ENCODE assay signal across 19 mouse cellular contexts in genomic region chr10:80523299-80523698, GRCm38 (mm10). TPM values are rescaled to one million over a fixed set of nuclear protein-coding genes. Genes with fewer than 3 reads are reported as not detected.
A peak's percentile ranks its signal among the peaks of the same experiment; 100 is the strongest.
DNase-seq lines count a peak whose midpoint lies in the region; ATAC-seq and TF ChIP-seq lines count a peak whose summit lies in the region.
"Had no signal": no experiment of that assay in that cellular context is flagged by ENCODE, and none has a peak within 500 bp of the region (broad histone marks: within the 10 kb centered on the region; RNA-seq: fewer than 3 reads in every experiment).

No protein-coding gene starts in this region.

- no peak overlapping the region for H3K27ac ChIP-seq in gastrocnemius, adult 2 months
- H3K27ac ChIP-seq in lung, postnatal 0 days (ENCODE audit: low read length) = no peak overlapping the region
- H3K27ac ChIP-seq: forebrain, embryonic 13.5 days; heart, embryonic 15.5 days; midbrain, embryonic 15.5 days had no signal

- H3K4me2 ChIP-seq in lung, postnatal 0 days (replicated peaks; ENCODE audit: low read depth, low read length) = no peak overlapping the region
- H3K4me2 ChIP-seq: forebrain, embryonic 13.5 days; heart, embryonic 15.5 days; midbrain, embryonic 15.5 days had no signal

- TF ChIP-seq CTCF in gastrocnemius, adult 2 months (IDR thresholded peaks at IDR 0.05) = peak; percentile 44
- TF ChIP-seq CTCF in lung, postnatal 0 days (IDR thresholded peaks at IDR 0.05) = peak; percentile 46

- H3K27me3 ChIP-seq in lung, postnatal 0 days (replicated peaks; ENCODE audit: insufficient read depth, low read length) = no peaks in the 10 kb centered on the region
- H3K27me3 ChIP-seq: midbrain, embryonic 15.5 days had no signal

- WGBS in lung, postnatal 0 days = 91% methylated on average over 7 of the region's 7 CpGs

- no peaks in the 10 kb centered on the region for H3K36me3 ChIP-seq in lung, postnatal 0 days (ENCODE audit: insufficient read depth, low read length)
- H3K36me3 ChIP-seq: heart, embryonic 15.5 days; midbrain, embryonic 15.5 days had no signal

- no peak for TF ChIP-seq EP300 in lung, postnatal 0 days (IDR thresholded peaks at IDR 0.05)

- intact Hi-C loops in gastrocnemius, adult 2 months (cut with DNase I) = no loop called here

- no peak overlapping the region for H3K4me3 ChIP-seq in gastrocnemius, adult 2 months
- no peak overlapping the region for H3K4me3 ChIP-seq in lung, postnatal 0 days (ENCODE audit: low read depth, low read length)
- H3K4me3 ChIP-seq: forebrain, embryonic 13.5 days; heart, embryonic 15.5 days; midbrain, embryonic 15.5 days had no signal

- H3K4me1 ChIP-seq in lung, postnatal 0 days (ENCODE audit: insufficient read depth, low read depth, low read length) = no peaks in the 10 kb centered on the region

- DNase-seq in gastrocnemius, adult 2 months = no peak
- no peak for DNase-seq in gastrocnemius, postnatal 25 days
- DNase-seq in lung, postnatal 0 days (ENCODE audit: low spot score) = no peak
- DNase-seq in lung, postnatal 4 days = no peak
- peak; percentile 56 for DNase-seq in R1 (ENCODE audit: low read depth, low spot score)
- DNase-seq in naive thymus-derived CD4-positive, alpha-beta T cell, adult 2 months (ENCODE audit: low read depth) = peak; percentile 43
- DNase-seq in frontal cortex, postnatal 10 days (ENCODE audit: low spot score in 2 of 2) = no peak
- no peak for DNase-seq in ovary, adult 18-20 months (ENCODE audit: low spot score)
- DNase-seq: cerebellum, adult 9-11 months; gastrocnemius, postnatal 36 days; right cerebral cortex, postnatal 25 days had no signal

- no peaks in the 10 kb centered on the region for H3K9me3 ChIP-seq in lung, postnatal 0 days (ENCODE audit: low read length)
- H3K9me3 ChIP-seq: heart, embryonic 15.5 days; midbrain, embryonic 15.5 days had no signal

- H3K9ac ChIP-seq in lung, postnatal 0 days (replicated peaks; ENCODE audit: low read depth) = no peak overlapping the region
- H3K9ac ChIP-seq: forebrain, embryonic 13.5 days; heart, embryonic 15.5 days; midbrain, embryonic 15.5 days had no signal

- ATAC-seq in lung, postnatal 0 days = no peak
- ATAC-seq: forebrain, embryonic 13.5 days; midbrain, embryonic 15.5 days had no signal

RNA-seq across cellular contexts. Expression of gene Atp8b3, which starts 15.6 kb away (rescaled TPM):
- not detected for total RNA-seq in gastrocnemius, adult 2 months (2021)
- not detected for total RNA-seq in gastrocnemius, postnatal 25 days (2021)
- polyA plus RNA-seq in lung, postnatal 0 days (2015; fragmentation: Nextera tagmentation; extraction: Ambion mirVana) = 0.04 and 0.10 TPM in 2 replicates
- total RNA-seq: gastrocnemius, postnatal 36 days had no signal
- polyA plus RNA-seq: large intestine, adult 2 months had no signal

RNA-seq across cellular contexts. Expression of gene Onecut3, which starts 28.7 kb away (rescaled TPM):
- not detected for total RNA-seq in gastrocnemius, adult 2 months (2021)
- not detected for total RNA-seq in gastrocnemius, postnatal 25 days (2021)
- polyA plus RNA-seq in lung, postnatal 0 days (2015; fragmentation: Nextera tagmentation; extraction: Ambion mirVana) = not detected in 2 replicates
- total RNA-seq: adrenal gland, postnatal 4 days; gastrocnemius, postnatal 36 days; left cerebral cortex, postnatal 36 days had no signal
- polyA plus RNA-seq: C2C12; heart, embryonic 15.5 days; lung, embryonic 16.5 days had no signal

RNA-seq across cellular contexts. Expression of gene Rexo1, which starts 38.1 kb away (rescaled TPM):
- 10 to 100 TPM in 1 of 2 experiments, 1 to 10 TPM in 1; 9.8 to 10.4 TPM for total RNA-seq in gastrocnemius, adult 2 months (2021)
- 1 to 10 TPM; 8.4 to 9.3 TPM for total RNA-seq in gastrocnemius, postnatal 25 days (2021)
- polyA plus RNA-seq in lung, postnatal 0 days (2015; fragmentation: Nextera tagmentation; extraction: Ambion mirVana) = 12.9 TPM in 2 replicates

RNA-seq across cellular contexts. Expression of gene Klf16, which starts 53.8 kb away (rescaled TPM):
- total RNA-seq in gastrocnemius, adult 2 months (2021) = 1 to 10 TPM in 1 of 2 experiments, under 1 TPM in 1; 0.92 to 1.9 TPM
- total RNA-seq in gastrocnemius, postnatal 25 days (2021) = 1 to 10 TPM; 1.2 to 2.0 TPM
- 7.1 and 7.2 TPM in 2 replicates for polyA plus RNA-seq in lung, postnatal 0 days (2015; fragmentation: Nextera tagmentation; extraction: Ambion mirVana)

Comparison
In these comparisons a context has a peak if more than half of its experiments do, and no peak if none do; other contexts are left out.
1. DNase-seq: peak in R1 (single experiment) and naive thymus-derived CD4-positive, alpha-beta T cell, adult 2 months (single experiment); none in gastrocnemius, adult 2 months (single experiment), gastrocnemius, postnatal 25 days (single experiment), lung, postnatal 0 days (single experiment), lung, postnatal 4 days (0 of 2), frontal cortex, postnatal 10 days (0 of 2) and ovary, adult 18-20 months (single experiment).